Mouse (Mus musculus): ENCODE measurements at regions not wholly inside any gene's neighbourhood (a gene's known extent, or its start where the extent isn't known, plus 50 kb on each side); places are given as distances from the start of the nearest gene placed in this dataset.
A peak's percentile ranks its signal among the peaks of the same experiment; 100 is the strongest.

DNA sequence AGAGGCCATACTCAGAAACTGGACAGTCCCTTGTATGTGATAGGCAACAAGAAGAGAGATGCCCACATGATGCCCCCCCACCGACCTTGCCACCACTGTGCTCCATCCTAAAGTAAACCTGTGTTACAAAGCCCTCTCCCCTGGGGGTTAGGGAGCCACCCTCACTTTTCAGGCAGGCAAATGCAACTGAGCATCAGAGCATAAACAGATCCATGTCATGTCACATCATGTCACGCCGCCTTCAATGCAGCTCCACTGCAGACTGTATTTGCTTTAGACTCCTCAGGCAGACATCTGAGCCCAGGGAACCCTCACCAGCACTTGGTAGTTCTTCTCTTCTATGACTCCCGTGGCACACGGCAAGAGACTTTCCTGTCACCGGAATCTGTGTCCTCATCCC lies 98.6 kb upstream of the Atg10 start:
- Histone ChIP-seq H3K36me3 (replicated peaks; ENCODE audit: control insufficient read depth, insufficient read depth) (no peaks in the 10 kb centered on the region), H3K4me3 (replicated peaks; ENCODE audit: low read length) (no peak overlapping the region), H3K27ac (no peak overlapping the region), H3K4me1 (replicated peaks; ENCODE audit: control insufficient read depth, insufficient read depth, low read length) (no peaks in the 10 kb centered on the region), H3K27me3 (ENCODE audit: control insufficient read depth, insufficient read depth, low read length) (no peaks in the 10 kb centered on the region), H3K4me2 (replicated peaks) (no peak overlapping the region), H3K9ac (no peak overlapping the region), H3K9me3 (ENCODE audit: control insufficient read depth, low read length) (no peaks in the 10 kb centered on the region)
- no peak for ATAC-seq (ENCODE audit: low FRiP score)
- no peak for DNase-seq (ENCODE audit: low spot score)
- 91% methylated on average over 6 of the region's 6 CpGs for WGBS

DNA sequence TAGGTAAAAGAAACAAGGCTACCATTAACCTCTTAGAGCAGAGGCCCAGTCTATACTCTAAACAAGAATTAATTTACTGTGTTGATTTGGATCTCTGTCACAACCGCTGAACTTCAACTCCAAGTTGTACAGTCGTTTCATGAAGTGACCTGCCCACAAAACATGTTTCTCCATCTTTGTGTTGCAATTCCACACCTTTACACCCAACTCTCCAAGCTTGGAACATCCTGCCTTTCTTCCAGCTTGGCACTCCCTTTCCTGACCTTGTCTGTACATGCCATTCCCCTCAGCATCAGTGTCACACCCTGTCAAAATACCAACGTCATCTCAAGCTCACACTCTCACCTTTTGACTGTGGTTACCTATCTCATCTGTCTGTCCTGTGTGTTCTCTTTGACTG lies 103.1 kb upstream of the Atg10 start:
- Histone ChIP-seq H3K4me2 (replicated peaks) (no peak overlapping the region), H3K36me3 (replicated peaks; ENCODE audit: control insufficient read depth, insufficient read depth) (no peaks in the 10 kb centered on the region), H3K9me3 (ENCODE audit: control insufficient read depth, low read length) (no peaks in the 10 kb centered on the region), H3K4me3 (replicated peaks; ENCODE audit: low read length) (no peak overlapping the region), H3K27me3 (ENCODE audit: control insufficient read depth, insufficient read depth, low read length) (no peaks in the 10 kb centered on the region), H3K4me1 (replicated peaks; ENCODE audit: control insufficient read depth, insufficient read depth, low read length) (no peaks in the 10 kb centered on the region), H3K27ac (no peak overlapping the region), H3K9ac (no peak overlapping the region)
- no peak for DNase-seq (ENCODE audit: low spot score)
- ATAC-seq (ENCODE audit: low FRiP score), result no peak
- 88% methylated on average over 3 of the region's 3 CpGs for WGBS

DNA sequence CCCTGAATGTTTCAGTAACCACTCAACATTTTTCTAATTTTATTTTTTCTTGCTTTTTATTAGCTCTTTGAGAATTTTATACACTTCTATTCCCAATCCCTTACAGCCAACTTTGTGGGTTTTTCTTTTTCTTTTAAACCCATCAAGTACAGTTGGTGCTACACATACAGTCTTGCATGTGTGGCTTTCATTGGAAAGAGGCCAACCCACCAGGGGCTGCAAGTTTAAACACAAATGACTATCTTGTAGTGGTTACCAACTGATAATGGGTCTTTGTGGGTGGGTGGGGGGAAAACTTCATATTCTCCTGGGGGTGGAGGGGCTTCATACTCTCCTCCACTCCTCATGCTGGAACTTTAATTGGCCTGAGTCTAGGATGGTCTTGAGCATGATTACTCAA lies 110.5 kb upstream of the Atg10 start:
- Histone ChIP-seq H3K27me3 (ENCODE audit: control insufficient read depth, insufficient read depth, low read length) (no peaks in the 10 kb centered on the region), H3K27ac (no peak overlapping the region), H3K4me2 (replicated peaks) (no peak overlapping the region), H3K9me3 (ENCODE audit: control insufficient read depth, low read length) (no peaks in the 10 kb centered on the region), H3K9ac (no peak overlapping the region), H3K36me3 (replicated peaks; ENCODE audit: control insufficient read depth, insufficient read depth) (no peaks in the 10 kb centered on the region), H3K4me3 (replicated peaks; ENCODE audit: low read length) (no peak overlapping the region), H3K4me1 (replicated peaks; ENCODE audit: control insufficient read depth, insufficient read depth, low read length) (no peaks in the 10 kb centered on the region)
- no peak for DNase-seq (ENCODE audit: low spot score)
- no peak for ATAC-seq (ENCODE audit: low FRiP score)

DNA sequence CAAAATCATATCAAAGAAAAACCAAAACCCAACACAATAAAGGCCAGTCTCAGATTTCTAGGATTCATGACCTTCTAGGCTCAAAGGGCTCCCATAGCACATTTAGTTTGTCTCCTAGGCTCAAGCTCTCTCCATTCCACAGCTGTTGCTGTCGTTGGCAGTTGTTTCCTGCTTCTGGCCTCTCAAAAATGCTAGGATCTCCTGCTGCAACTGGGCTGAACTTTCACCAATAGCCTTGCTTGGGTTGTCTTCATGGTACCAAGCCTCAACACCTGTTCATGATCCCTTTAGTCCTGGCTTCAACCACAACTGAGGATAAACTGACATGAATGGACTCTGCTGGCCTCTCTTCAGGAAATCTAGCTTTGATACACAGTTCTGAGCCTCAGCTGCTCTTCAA lies 115.9 kb upstream of the Ssbp2 start:
- Histone ChIP-seq H3K4me1 (replicated peaks; ENCODE audit: control insufficient read depth, insufficient read depth, low read length) (no peaks in the 10 kb centered on the region), H3K27ac (no peak overlapping the region), H3K36me3 (replicated peaks; ENCODE audit: control insufficient read depth, insufficient read depth) (no peaks in the 10 kb centered on the region), H3K9ac (no peak overlapping the region), H3K4me3 (replicated peaks; ENCODE audit: low read length) (no peak overlapping the region), H3K9me3 (ENCODE audit: control insufficient read depth, low read length) (peaks cover 7% of the 10 kb centered on the region), H3K27me3 (ENCODE audit: control insufficient read depth, insufficient read depth, low read length) (no peaks in the 10 kb centered on the region), H3K4me2 (replicated peaks) (no peak overlapping the region)
- DNase-seq (ENCODE audit: low spot score) (no peak), ATAC-seq (ENCODE audit: low FRiP score) (no peak)
- WGBS, result 67% methylated on average over 1 of the region's 1 CpGs

DNA sequence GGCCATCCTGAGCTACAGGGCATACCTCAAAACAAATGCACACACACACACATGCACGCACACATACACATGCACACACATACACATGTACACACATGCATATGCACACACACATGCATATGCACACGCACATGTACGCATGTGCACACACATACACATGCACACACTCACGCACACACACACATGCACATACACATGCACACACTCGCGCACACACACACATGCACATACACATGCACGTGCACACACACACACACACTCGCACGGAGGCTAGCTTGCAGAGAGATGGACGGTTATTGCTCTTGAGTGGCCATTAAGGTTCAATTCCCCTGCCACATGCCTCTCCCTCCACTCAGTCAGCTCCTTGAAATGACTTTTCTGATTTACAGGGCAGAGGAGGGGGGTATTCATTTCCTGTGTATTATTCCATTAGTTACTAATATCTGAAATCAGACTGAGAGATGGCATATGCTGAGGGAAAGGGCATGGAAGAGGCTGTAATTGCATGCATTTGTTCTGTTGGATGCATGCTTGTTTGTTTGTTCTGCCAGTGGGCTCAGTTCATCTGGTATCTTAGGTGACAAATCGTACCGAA lies 111.5 kb upstream of the Ssbp2 start:
- ATAC-seq (ENCODE audit: low FRiP score), result peak; percentile 31; the same call in 1 of the 2 replicates
- H3K36me3 ChIP-seq (replicated peaks; ENCODE audit: control insufficient read depth, insufficient read depth), result no peaks in the 10 kb centered on the region
- H3K27me3 ChIP-seq (ENCODE audit: control insufficient read depth, insufficient read depth, low read length), result no peaks in the 10 kb centered on the region
- 86% methylated on average over 12 of the region's 12 CpGs for WGBS
- no peak overlapping the region for H3K4me3 ChIP-seq (replicated peaks; ENCODE audit: low read length)
- H3K4me1 ChIP-seq (replicated peaks; ENCODE audit: control insufficient read depth, insufficient read depth, low read length), result no peaks in the 10 kb centered on the region
- H3K9ac ChIP-seq, result no peak overlapping the region
- H3K4me2 ChIP-seq (replicated peaks), result no peak overlapping the region
- H3K27ac ChIP-seq, result no peak overlapping the region
- DNase-seq (ENCODE audit: low spot score), result peak; percentile 22
- peaks cover 7% of the 10 kb centered on the region for H3K9me3 ChIP-seq (ENCODE audit: control insufficient read depth, low read length)

DNA sequence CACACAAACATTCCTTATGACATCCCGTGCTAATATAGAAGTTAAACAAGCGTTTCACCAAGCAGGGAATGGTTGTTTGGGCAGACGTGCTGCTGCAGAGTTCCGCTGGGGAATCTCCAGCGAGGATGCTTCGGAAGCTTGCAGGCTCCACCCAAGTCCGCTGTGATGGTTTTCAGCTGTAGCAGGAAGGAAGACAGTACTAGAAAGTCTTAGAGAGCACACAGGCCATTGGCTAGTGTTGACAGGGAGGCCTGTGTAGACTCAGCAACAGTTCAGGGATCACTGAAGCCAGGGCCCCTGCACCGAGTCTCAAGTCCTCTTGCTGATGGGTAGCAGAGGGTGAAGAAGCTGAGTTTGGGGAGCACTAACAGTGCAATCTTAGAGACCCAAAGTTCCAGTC lies 107.8 kb upstream of the Ssbp2 start:
- Histone ChIP-seq H3K4me3 (replicated peaks; ENCODE audit: low read length) (no peak overlapping the region), H3K27ac (no peak overlapping the region), H3K9ac (no peak overlapping the region), H3K9me3 (ENCODE audit: control insufficient read depth, low read length) (no peaks in the 10 kb centered on the region), H3K4me2 (replicated peaks) (no peak overlapping the region), H3K27me3 (ENCODE audit: control insufficient read depth, insufficient read depth, low read length) (no peaks in the 10 kb centered on the region), H3K36me3 (replicated peaks; ENCODE audit: control insufficient read depth, insufficient read depth) (no peaks in the 10 kb centered on the region), H3K4me1 (replicated peaks; ENCODE audit: control insufficient read depth, insufficient read depth, low read length) (no peaks in the 10 kb centered on the region)
- 84% methylated on average over 8 of the region's 8 CpGs for WGBS
- ATAC-seq (ENCODE audit: low FRiP score) (no peak), DNase-seq (ENCODE audit: low spot score) (no peak)

DNA sequence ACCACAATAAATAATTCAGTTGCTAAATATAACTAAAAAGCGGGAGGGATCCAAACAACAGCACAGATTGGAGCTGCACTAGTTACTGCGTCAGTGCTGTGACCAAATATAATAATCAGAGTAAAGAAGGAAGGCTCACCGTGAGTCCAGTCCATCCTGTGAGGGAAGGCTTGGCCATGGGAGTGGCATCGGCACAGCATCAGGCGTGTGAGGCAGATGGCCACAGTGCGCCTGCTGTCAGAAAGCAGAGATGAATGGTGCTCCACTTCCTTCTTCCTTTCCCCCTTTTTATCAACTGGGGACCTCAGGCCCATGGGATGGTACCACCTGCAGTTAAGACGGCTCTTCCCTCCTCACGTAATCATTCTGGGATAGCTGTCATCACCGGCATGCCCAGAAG lies 103.6 kb upstream of the Ssbp2 start:
- Histone ChIP-seq H3K27me3 (ENCODE audit: control insufficient read depth, insufficient read depth, low read length) (no peaks in the 10 kb centered on the region), H3K4me1 (replicated peaks; ENCODE audit: control insufficient read depth, insufficient read depth, low read length) (no peaks in the 10 kb centered on the region), H3K36me3 (replicated peaks; ENCODE audit: control insufficient read depth, insufficient read depth) (no peaks in the 10 kb centered on the region), H3K4me2 (replicated peaks) (no peak overlapping the region), H3K9ac (no peak overlapping the region), H3K4me3 (replicated peaks; ENCODE audit: low read length) (no peak overlapping the region), H3K27ac (no peak overlapping the region), H3K9me3 (ENCODE audit: control insufficient read depth, low read length) (no peaks in the 10 kb centered on the region)
- ATAC-seq (ENCODE audit: low FRiP score) (no peak), DNase-seq (ENCODE audit: low spot score) (no peak)
- 83% methylated on average over 9 of the region's 9 CpGs for WGBS

DNA sequence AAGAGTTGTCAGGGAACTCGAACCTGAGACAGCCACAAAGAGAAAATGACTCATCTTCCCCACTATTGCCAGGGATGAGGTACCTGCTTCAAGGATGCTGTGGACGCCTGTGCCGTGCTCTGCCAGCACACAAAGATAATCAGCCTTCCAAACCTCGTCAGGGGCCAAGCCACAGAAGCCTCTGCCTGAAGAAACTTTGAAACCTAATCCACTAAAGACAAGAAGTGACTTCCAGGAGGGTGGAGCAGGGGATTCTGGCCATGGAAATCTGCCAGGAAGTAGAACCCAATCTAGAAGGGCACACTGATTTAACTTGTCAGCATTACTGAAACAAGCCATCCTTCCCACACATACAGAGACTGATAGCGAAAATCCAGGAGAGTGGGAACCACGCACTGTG lies 100.0 kb upstream of the Ssbp2 start:
- H3K9me3 ChIP-seq (ENCODE audit: control insufficient read depth, low read length), result no peaks in the 10 kb centered on the region
- H3K4me2 ChIP-seq (replicated peaks), result no peak overlapping the region
- DNase-seq (ENCODE audit: low spot score) (no peak), ATAC-seq (ENCODE audit: low FRiP score) (no peak)
- no peak overlapping the region for H3K9ac ChIP-seq
- H3K4me1 ChIP-seq (replicated peaks; ENCODE audit: control insufficient read depth, insufficient read depth, low read length), result 0 out of 2 replicates have a peak, but pooled peaks cover 4% of the 10 kb centered on the region
- no peak overlapping the region for H3K4me3 ChIP-seq (replicated peaks; ENCODE audit: low read length)
- 78% methylated on average over 6 of the region's 6 CpGs for WGBS
- H3K27ac ChIP-seq, result no peak overlapping the region
- no peaks in the 10 kb centered on the region for H3K36me3 ChIP-seq (replicated peaks; ENCODE audit: control insufficient read depth, insufficient read depth)
- no peaks in the 10 kb centered on the region for H3K27me3 ChIP-seq (ENCODE audit: control insufficient read depth, insufficient read depth, low read length)

DNA sequence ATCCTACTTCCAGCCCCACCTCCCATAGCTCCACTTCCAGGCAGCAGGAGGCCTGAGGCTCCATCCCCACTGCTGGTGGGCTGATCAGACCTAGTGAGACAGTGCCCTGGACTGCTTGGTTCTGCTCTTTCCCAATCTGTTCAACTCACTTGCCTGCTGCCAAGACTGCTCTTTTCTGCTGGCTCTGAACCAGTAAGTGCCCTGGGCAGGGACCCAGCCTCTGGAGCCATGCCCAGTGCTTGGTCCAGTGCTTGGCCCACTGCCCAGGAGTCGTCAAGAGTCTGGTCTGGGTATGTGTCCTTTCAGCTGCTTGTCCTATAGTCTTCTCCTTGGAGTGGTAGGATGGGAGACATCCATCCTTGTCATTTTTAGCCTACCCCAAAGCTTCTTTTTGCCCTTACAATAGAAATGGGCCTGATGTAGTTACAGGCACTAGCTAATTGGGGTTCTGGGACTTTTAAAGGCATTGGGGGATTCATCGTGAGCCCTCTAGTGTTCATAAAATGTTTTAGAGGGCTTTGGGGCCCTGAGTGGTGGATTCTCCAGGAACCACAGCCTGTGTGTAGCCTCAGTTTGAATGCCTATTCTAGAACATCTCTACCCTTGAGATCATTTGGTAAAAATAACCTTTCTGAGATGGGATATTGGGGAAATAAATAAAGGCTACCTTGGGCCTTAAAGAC lies 94.7 kb upstream of the Ssbp2 start:
- DNase-seq (ENCODE audit: low spot score), result peak; percentile 80

DNA sequence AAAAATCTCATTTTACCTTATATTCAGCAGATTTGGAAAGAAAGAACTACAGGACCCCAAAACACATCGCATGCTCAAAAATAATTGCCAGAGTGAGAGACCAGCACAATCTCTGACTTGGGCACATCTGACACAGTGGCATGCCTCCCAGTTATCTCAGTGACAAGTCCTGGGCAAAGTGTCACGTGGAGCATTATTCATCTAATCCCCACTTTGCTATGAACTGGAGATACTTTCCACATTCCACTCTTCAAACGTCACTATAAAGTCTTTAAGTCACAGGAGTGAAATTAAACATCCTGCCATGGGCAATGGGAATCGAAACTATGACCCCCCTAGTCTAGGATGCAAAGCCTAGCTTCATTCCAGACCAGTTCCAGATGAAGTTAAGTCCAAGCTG lies 93.5 kb upstream of the Ssbp2 start:
- Histone ChIP-seq H3K27ac (no peak overlapping the region), H3K4me3 (replicated peaks; ENCODE audit: low read length) (no peak overlapping the region), H3K27me3 (ENCODE audit: control insufficient read depth, insufficient read depth, low read length) (no peaks in the 10 kb centered on the region), H3K9me3 (ENCODE audit: control insufficient read depth, low read length) (no peaks in the 10 kb centered on the region), H3K4me2 (replicated peaks) (no peak overlapping the region), H3K4me1 (replicated peaks; ENCODE audit: control insufficient read depth, insufficient read depth, low read length) (peaks cover 23% of the 10 kb centered on the region), H3K9ac (no peak overlapping the region), H3K36me3 (replicated peaks; ENCODE audit: control insufficient read depth, insufficient read depth) (no peaks in the 10 kb centered on the region)
- no peak for DNase-seq (ENCODE audit: low spot score)
- no peak for ATAC-seq (ENCODE audit: low FRiP score)
- 79% methylated on average over 4 of the region's 4 CpGs for WGBS

More for the DNA sequence above, 94.7 kb upstream of the Ssbp2 start:
- Histone ChIP-seq H3K4me2 (replicated peaks) (no peak overlapping the region), H3K4me3 (replicated peaks; ENCODE audit: low read length) (no peak overlapping the region), H3K27ac (peak overlapping the region; percentile 38; the same call in 1 of the 2 replicates), H3K36me3 (replicated peaks; ENCODE audit: control insufficient read depth, insufficient read depth) (no peaks in the 10 kb centered on the region), H3K4me1 (replicated peaks; ENCODE audit: control insufficient read depth, insufficient read depth, low read length) (peaks cover 18% of the 10 kb centered on the region), H3K9ac (no peak overlapping the region), H3K9me3 (ENCODE audit: control insufficient read depth, low read length) (no peaks in the 10 kb centered on the region), H3K27me3 (ENCODE audit: control insufficient read depth, insufficient read depth, low read length) (no peaks in the 10 kb centered on the region)
- ATAC-seq (ENCODE audit: low FRiP score), result peak; percentile 92
- 59% methylated on average over 2 of the region's 2 CpGs for WGBS
